Mouse (Mus musculus) MEL (cell line): ENCODE measurements around the gene Lrrc52. TPM values are rescaled to one million over a fixed set of nuclear protein-coding genes. Genes with fewer than 3 reads are reported as not detected.

ENCODE experiments used
- DNase-seq: peaks from one replicate; pipeline ENCODE4 v3.0.0; 2011; ENCODE audit warnings: low read depth, low spot score
- H3K27ac ChIP-seq: 2 replicates; pipeline ENCODE4 v1.5.1; 2012; ENCODE audit warnings: low read depth, mild to moderate bottlenecking, control low read depth, low read length, moderate library complexity; ENCODE audit not compliant: control insufficient read depth
- H3K27me3 ChIP-seq, 2 experiments: fragments of 150-350 bp in 1 of 2; sonication (generic) in 1 of 2; 2 replicates each; pipeline ENCODE4 v1.6.1; 2012; ENCODE audit warnings: low read length in 2 of 2, mild to moderate bottlenecking in 2 of 2, improper control_type of control experiment in 1 of 2, moderate library complexity in 1 of 2; ENCODE audit not compliant: insufficient read depth in 2 of 2, control insufficient read depth in 1 of 2
- H3K36me3 ChIP-seq, 2 experiments: 2 replicates each; pipeline ENCODE4 v1.6.1; 2012 to 2014; ENCODE audit warnings: low read length in 2 of 2, improper control_type of control experiment in 1 of 2, inconsistent platforms in 1 of 2, mild to moderate bottlenecking in 1 of 2; ENCODE audit not compliant: insufficient read depth in 2 of 2, control insufficient read depth in 1 of 2
- H3K4me1 ChIP-seq, 2 experiments: fragments of 150-350 bp in 1 of 2; sonication (generic) in 1 of 2; 2 replicates each; pipeline ENCODE4 v1.6.1; 2012; ENCODE audit warnings: low read length in 2 of 2, improper control_type of control experiment in 1 of 2, mild to moderate bottlenecking in 1 of 2; ENCODE audit not compliant: insufficient read depth in 2 of 2, control insufficient read depth in 1 of 2
- H3K4me3 ChIP-seq, 2 experiments: fragments of 150-350 bp in 1 of 2; sonication (generic) in 1 of 2; 2 replicates each; pipeline ENCODE4 v1.5.1; 2012; ENCODE audit warnings: low read depth in 2 of 2, low read length in 2 of 2, mild to moderate bottlenecking in 2 of 2, moderate library complexity in 2 of 2, control low read depth in 1 of 2, improper control_type of control experiment in 1 of 2; ENCODE audit not compliant: control insufficient read depth in 1 of 2, insufficient read depth in 1 of 2
- H3K79me2 ChIP-seq: 2 replicates; pipeline ENCODE4 v1.6.1; 2012; ENCODE audit warnings: mild to moderate bottlenecking, low read length, moderate library complexity; ENCODE audit not compliant: control insufficient read depth, poor library complexity, insufficient read depth
- H3K9ac ChIP-seq: 2 replicates; pipeline ENCODE4 v1.6.1; 2012; ENCODE audit warnings: low read depth, mild to moderate bottlenecking, control low read depth, low read length, moderate library complexity; ENCODE audit not compliant: control insufficient read depth, poor library complexity, severe bottlenecking
- H3K9me3 ChIP-seq: fragments of 150-350 bp; sonication (generic); replicated peaks from 2 replicates; pipeline ENCODE4 v1.6.1; 2012; ENCODE audit warnings: mild to moderate bottlenecking, low read length, improper control_type of control experiment, moderate library complexity; ENCODE audit not compliant: insufficient read depth
- CTCF ChIP-seq, 3 experiments: IDR thresholded peaks in 2 of 3; conservative IDR thresholded peaks in 1 of 3; 2 replicates each; pipeline ENCODE4 v1.5.1; 2011 to 2012; ENCODE audit warnings: low read length in 3 of 3, low read depth in 2 of 3, mild to moderate bottlenecking in 2 of 3, improper control_type of control experiment in 1 of 3, inconsistent platforms in 1 of 3, mixed read lengths in 1 of 3, moderate library complexity in 1 of 3; ENCODE audit not compliant: control insufficient read depth in 1 of 3, insufficient read depth in 1 of 3, poor library complexity in 1 of 3, severe bottlenecking in 1 of 3
- ELF1 ChIP-seq: IDR thresholded peaks from 2 replicates; pipeline ENCODE4 v1.6.1; 2014; ENCODE audit warnings: low read depth, mild to moderate bottlenecking, inconsistent platforms, low read length, improper control_type of control experiment, moderate library complexity
- ETS1 ChIP-seq: IDR thresholded peaks from 2 replicates; pipeline ENCODE4 v1.6.1; 2012; ENCODE audit warnings: low read depth, mild to moderate bottlenecking, inconsistent platforms, low read length, improper control_type of control experiment, moderate library complexity
- GATA1 ChIP-seq: IDR thresholded peaks from 2 replicates; pipeline ENCODE4 v1.6.1; 2011; ENCODE audit warnings: low read depth, low read length, improper control_type of control experiment
- JUND ChIP-seq: IDR thresholded peaks from 2 replicates; pipeline ENCODE4 v1.6.1; 2011; ENCODE audit warnings: low read depth, mild to moderate bottlenecking, improper control_type of control experiment, low read length
- MAX ChIP-seq: IDR thresholded peaks from 2 replicates; pipeline ENCODE4 v1.6.1; 2011; ENCODE audit warnings: low read length, improper control_type of control experiment
- NELFE ChIP-seq: IDR thresholded peaks from 2 replicates; pipeline ENCODE4 v1.6.1; 2011; ENCODE audit warnings: low read depth, low read length, improper control_type of control experiment
- NRF1 ChIP-seq: IDR thresholded peaks from 2 replicates; pipeline ENCODE4 v1.6.1; 2014; ENCODE audit warnings: low read depth, mild to moderate bottlenecking, inconsistent platforms, low read length, improper control_type of control experiment, moderate library complexity; ENCODE audit not compliant: poor library complexity, insufficient read depth, severe bottlenecking
- POLR2AphosphoS2 ChIP-seq: IDR thresholded peaks from 2 replicates; pipeline ENCODE4 v1.6.1; 2011; ENCODE audit warnings: low read length, improper control_type of control experiment
- RAD21 ChIP-seq: IDR thresholded peaks from 2 replicates; pipeline ENCODE4 v1.6.1; 2011; ENCODE audit warnings: mild to moderate bottlenecking, low read depth, low read length, improper control_type of control experiment
- SIN3A ChIP-seq: IDR thresholded peaks from 2 replicates; pipeline ENCODE4 v1.6.1; 2012; ENCODE audit warnings: low read length, improper control_type of control experiment, inconsistent platforms
- SMC3 ChIP-seq: IDR thresholded peaks from 2 replicates; pipeline ENCODE4 v1.6.1; 2011; ENCODE audit warnings: low read depth, low read length, improper control_type of control experiment
- TBP ChIP-seq: IDR thresholded peaks from 2 replicates; pipeline ENCODE4 v1.8.0; 2011; ENCODE audit warnings: low read depth, low read length, improper control_type of control experiment
- UBTF ChIP-seq: IDR thresholded peaks from 2 replicates; pipeline ENCODE4 v1.6.1; 2012; ENCODE audit warnings: low read depth, mild to moderate bottlenecking, inconsistent platforms, low read length, improper control_type of control experiment, moderate library complexity, borderline replicate concordance; ENCODE audit not compliant: insufficient read depth
- ZC3H11A ChIP-seq: IDR thresholded peaks from 2 replicates; pipeline ENCODE4 v1.6.1; 2012; ENCODE audit warnings: low read depth, mild to moderate bottlenecking, inconsistent platforms, low read length, improper control_type of control experiment
- ZKSCAN1 ChIP-seq: IDR thresholded peaks from 2 replicates; pipeline ENCODE4 v1.6.1; 2012; ENCODE audit warnings: low read depth, mild to moderate bottlenecking, inconsistent platforms, low read length, improper control_type of control experiment, moderate library complexity
- ZNF384 ChIP-seq: IDR thresholded peaks from 2 replicates; pipeline ENCODE4 v1.6.1; 2012; ENCODE audit warnings: low read depth, mild to moderate bottlenecking, inconsistent platforms, low read length, improper control_type of control experiment
- polyA plus RNA-seq, 2 experiments: library from polyadenylated mRNA; stranded (reverse) in 1 of 2; unstranded in 1 of 2; fragments of >175 nt in 1 of 2; fragments of >200 nt in 1 of 2; gene quantifications; 2 replicates each; pipeline versions ENCODE4 v1.2.1 to v1.2.4; 2012; ENCODE audit warnings: low replicate concordance in 2 of 2, low read depth in 1 of 2; ENCODE audit not compliant: insufficient read length in 2 of 2, insufficient read depth in 1 of 2, missing spikeins in 1 of 2
- total RNA-seq: library from RNA; depleted of rRNA; stranded (reverse); fragments of 300-350 nt; gene quantifications from 2 replicates; pipeline ENCODE4 v1.2.3, GENCODE M21; 2012

Gene Lrrc52
- total and polyA plus RNA-seq, 3 experiments: not detected

DNA sequence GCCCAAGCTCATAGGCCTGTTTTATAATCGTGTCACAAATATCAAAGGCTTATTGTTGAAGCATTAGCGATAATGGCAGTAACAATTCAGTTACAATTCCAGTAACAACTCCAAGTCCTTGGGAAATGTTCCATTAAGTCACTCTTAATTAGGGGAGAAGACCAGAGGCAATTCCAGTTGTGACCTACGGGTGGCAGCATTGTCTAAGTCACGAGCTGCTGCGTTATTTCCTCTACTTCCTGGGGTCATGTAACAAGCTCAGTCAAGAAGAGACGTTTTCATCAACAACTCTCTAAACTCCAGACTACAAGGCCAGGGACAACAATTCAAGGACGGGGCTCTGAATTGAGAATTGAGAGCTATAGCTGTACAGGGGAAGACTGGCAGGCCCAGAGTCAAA is 51.7 kb downstream of the Lrrc52 start:
- H3K9ac ChIP-seq: no peak overlapping the region
- H3K27me3 ChIP-seq: peaks cover 0 to 1% of the 10 kb centered on the region in 2 experiments; a peak in 1 of 4 replicates
- no peaks in the 10 kb centered on the region for H3K4me1 ChIP-seq
- no peaks in the 10 kb centered on the region for H3K36me3 ChIP-seq
- no peaks in the 10 kb centered on the region for H3K9me3 ChIP-seq
- no peak overlapping the region for H3K4me3 ChIP-seq
- TF ChIP-seq GATA1 (no peak), ELF1 (0 out of 2 replicates have a peak, but pooled peaks have one; percentile 31), CTCF (IDR thresholded peaks at IDR 0.05 in 2 of 3, conservative IDR thresholded peaks at IDR 0.05 in 1 of 3; ENCODE audit: control insufficient read depth in 1 of 3, insufficient read depth in 1 of 3, low read depth in 2 of 3, low read length in 3 of 3, poor library complexity in 1 of 3, severe bottlenecking in 1 of 3) (peak; percentile 47 to 72 (median 50)), ZC3H11A (peak; percentile 49), SMC3 (peak; percentile 60), RAD21 (peak; percentile 77), ZNF384 (no peak), ETS1 (no peak)
- DNase-seq: peak; percentile 65
- H3K27ac ChIP-seq: no peak overlapping the region
- H3K79me2 ChIP-seq: no peaks in the 10 kb centered on the region

GRCm38 (mm10) chr1:167411991-167412715 is 54.4 kb downstream of the Lrrc52 start:
- Histone ChIP-seq H3K4me1 (no peaks in the 10 kb centered on the region), H3K9me3 (no peaks in the 10 kb centered on the region), H3K27me3 (peaks cover 0 to 3% of the 10 kb centered on the region in 2 experiments; a peak in 2 of 4 replicates), H3K79me2 (no peaks in the 10 kb centered on the region), H3K4me3 (no peak overlapping the region), H3K27ac (no peak overlapping the region), H3K36me3 (no peaks in the 10 kb centered on the region), H3K9ac (no peak overlapping the region)
- no peak for DNase-seq
- TF ChIP-seq GATA1: no peak
- no peak for TF ChIP-seq TBP
- no peak for TF ChIP-seq NELFE
- TF ChIP-seq ZKSCAN1: no peak
- no peak for TF ChIP-seq JUND
- TF ChIP-seq SIN3A: no peak
- TF ChIP-seq NRF1: no peak
- no peak for TF ChIP-seq MAX

- H3K9ac ChIP-seq: no peak overlapping the region
- H3K27ac ChIP-seq: no peak overlapping the region
- H3K27me3 ChIP-seq: peaks cover 0 to 3% of the 10 kb centered on the region in 2 experiments; a peak in 3 of 4 replicates
- H3K79me2 ChIP-seq: no peaks in the 10 kb centered on the region
- no peaks in the 10 kb centered on the region for H3K9me3 ChIP-seq
- no peaks in the 10 kb centered on the region for H3K36me3 ChIP-seq
- DNase-seq: no peak
- H3K4me3 ChIP-seq: no peak overlapping the region
- H3K4me1 ChIP-seq: no peaks in the 10 kb centered on the region
- TF ChIP-seq UBTF (no peak), POLR2AphosphoS2 (no peak)
- TF ChIP-seq, all 39 proteins: peak for 0
Observed at GRCm38 (mm10) chr1:167409601-167410000, 57.0 kb downstream of the Lrrc52 start.
